Mouse (Mus musculus) c-Kit-positive CD71-positive TER-119-positive erythroid progenitor cells, embryonic 14.5 days (primary cell): ENCODE results near the gene Cyp4v3.
"Not testable (repeated sequence)": the region's sequence is repeated elsewhere in the genome, so short reads cannot be mapped to it uniquely, and the experiment has no call there.

Source experiments
- DNase-seq: peaks from one replicate; pipeline ENCODE4 v3.0.0-alpha.2; 2013; ENCODE audit warnings: low spot score

Cyp4v3 gene

GRCm38 (mm10) chr8:45332685-45333409 is at the start of gene Cyp4v3:
Gene Cyp4v3 (minus strand): TSS chr8:45333216.
- no peak for DNase-seq

- DNase-seq: no peak
Observed at GRCm38 (mm10) chr8:45381963-45382347, 48.9 kb upstream of the Cyp4v3 start, which contains the start of gene Fam149a. Gene Fam149a (minus strand): TSS chr8:45382291.

GRCm38 (mm10) chr8:45381075-45381962 is 48.3 kb upstream of the Cyp4v3 start:
- no peak for DNase-seq

GRCm38 (mm10) chr8:45380598-45380997 is 47.6 kb upstream of the Cyp4v3 start:
- DNase-seq: no peak

- DNase-seq: no peak
Observed at GRCm38 (mm10) chr8:45374071-45374470, 41.1 kb upstream of the Cyp4v3 start.

GRCm38 (mm10) chr8:45367154-45367553 is 34.1 kb upstream of the Cyp4v3 start:
- no peak for DNase-seq

GRCm38 (mm10) chr8:45363220-45363619 is 30.2 kb upstream of the Cyp4v3 start:
- no peak for DNase-seq

GRCm38 (mm10) chr8:45362323-45362722 is 29.3 kb upstream of the Cyp4v3 start:
- DNase-seq: no peak

GRCm38 (mm10) chr8:45359091-45359605 is 26.1 kb upstream of the Cyp4v3 start:
- DNase-seq: no peak

- DNase-seq: no peak
Observed at GRCm38 (mm10) chr8:45358132-45358918, 25.3 kb upstream of the Cyp4v3 start.

GRCm38 (mm10) chr8:45355809-45356208 is 22.8 kb upstream of the Cyp4v3 start:
- DNase-seq: no peak

GRCm38 (mm10) chr8:45345031-45345430 is 12.0 kb upstream of the Cyp4v3 start:
- DNase-seq: peak; percentile 49

- no peak for DNase-seq
Observed at GRCm38 (mm10) chr8:45344298-45344697, 11.3 kb upstream of the Cyp4v3 start.

GRCm38 (mm10) chr8:45341630-45342628 is 8.9 kb upstream of the Cyp4v3 start:
- no peak for DNase-seq

- DNase-seq: no peak
Observed at GRCm38 (mm10) chr8:45333493-45333892, 477 bp upstream of the Cyp4v3 start.

- no peak for DNase-seq
Observed at GRCm38 (mm10) chr8:45330856-45331255, 2.2 kb downstream of the Cyp4v3 start.

GRCm38 (mm10) chr8:45329206-45329980 is 3.6 kb downstream of the Cyp4v3 start:
- DNase-seq: no peak

- DNase-seq: not testable (repeated sequence)
Observed at GRCm38 (mm10) chr8:45327076-45327475, 5.9 kb downstream of the Cyp4v3 start.

GRCm38 (mm10) chr8:45324151-45324550 is 8.9 kb downstream of the Cyp4v3 start:
- DNase-seq: no peak

- no peak for DNase-seq
Observed at GRCm38 (mm10) chr8:45321365-45321764, 11.7 kb downstream of the Cyp4v3 start.
